Mouse (Mus musculus): ENCODE data around the gene Adamts6. TPM values are rescaled to one million over a fixed set of nuclear protein-coding genes. Genes with fewer than 3 reads are reported as not detected.
A peak's percentile ranks its signal among the peaks of the same experiment; 100 is the strongest.

Gene Adamts6
- total RNA-seq, 2 experiments from 2014 or later: 1.5 to 3.8 TPM

- ATAC-seq (replicated peaks; ENCODE audit: poor library complexity, severe bottlenecking): no peak
Measured at GRCm38 (mm10) chr13:104510766-104511165, 223.1 kb downstream of the Adamts6 start.

- no peak for ATAC-seq (replicated peaks; ENCODE audit: poor library complexity, severe bottlenecking)
Measured at GRCm38 (mm10) chr13:104515054-104515453, 227.4 kb downstream of the Adamts6 start.

GRCm38 (mm10) chr13:104516146-104516545, 228.5 kb downstream of the Adamts6 start:
- no peak for ATAC-seq (replicated peaks; ENCODE audit: poor library complexity, severe bottlenecking)

- ATAC-seq (replicated peaks; ENCODE audit: poor library complexity, severe bottlenecking): no peak
Measured at GRCm38 (mm10) chr13:104516766-104517364, 229.2 kb downstream of the Adamts6 start.

- ATAC-seq (replicated peaks; ENCODE audit: poor library complexity, severe bottlenecking): no peak
Measured at GRCm38 (mm10) chr13:104517638-104518311, 230.1 kb downstream of the Adamts6 start.

GRCm38 (mm10) chr13:104518312-104519005, 230.8 kb downstream of the Adamts6 start:
- no peak for ATAC-seq (replicated peaks; ENCODE audit: poor library complexity, severe bottlenecking)

- no peak for ATAC-seq (replicated peaks; ENCODE audit: poor library complexity, severe bottlenecking)
Measured at GRCm38 (mm10) chr13:104519006-104519695, 231.5 kb downstream of the Adamts6 start.

- no peak for ATAC-seq (replicated peaks; ENCODE audit: poor library complexity, severe bottlenecking)
Measured at GRCm38 (mm10) chr13:104519981-104520380, 232.3 kb downstream of the Adamts6 start.

- ATAC-seq (replicated peaks; ENCODE audit: poor library complexity, severe bottlenecking): no peak
Measured at GRCm38 (mm10) chr13:104520461-104520860, 232.8 kb downstream of the Adamts6 start.

GRCm38 (mm10) chr13:104521532-104521931, 233.9 kb downstream of the Adamts6 start:
- ATAC-seq (replicated peaks; ENCODE audit: poor library complexity, severe bottlenecking): no peak

- no peak for ATAC-seq (replicated peaks; ENCODE audit: poor library complexity, severe bottlenecking)
Measured at GRCm38 (mm10) chr13:104525656-104526055, 238.0 kb downstream of the Adamts6 start.

- no peak for ATAC-seq (replicated peaks; ENCODE audit: poor library complexity, severe bottlenecking)
Measured at GRCm38 (mm10) chr13:104529238-104529637, 241.6 kb downstream of the Adamts6 start.

- ATAC-seq (replicated peaks; ENCODE audit: poor library complexity, severe bottlenecking): no peak
Measured at GRCm38 (mm10) chr13:104531841-104532240, 244.2 kb downstream of the Adamts6 start.

GRCm38 (mm10) chr13:104532723-104533122, 245.1 kb downstream of the Adamts6 start:
- no peak for ATAC-seq (replicated peaks; ENCODE audit: poor library complexity, severe bottlenecking)

- no peak for ATAC-seq (replicated peaks; ENCODE audit: poor library complexity, severe bottlenecking)
Measured at GRCm38 (mm10) chr13:104533806-104534495, 246.3 kb downstream of the Adamts6 start.

GRCm38 (mm10) chr13:104540861-104541398, 253.3 kb downstream of the Adamts6 start:
- peak; percentile 70 for ATAC-seq (replicated peaks; ENCODE audit: poor library complexity, severe bottlenecking)

- peak; percentile 88 for ATAC-seq (replicated peaks; ENCODE audit: poor library complexity, severe bottlenecking)
Measured at GRCm38 (mm10) chr13:104542123-104542758, 254.6 kb downstream of the Adamts6 start.

GRCm38 (mm10) chr13:104542759-104543141, 255.1 kb downstream of the Adamts6 start:
- no peak for ATAC-seq (replicated peaks; ENCODE audit: poor library complexity, severe bottlenecking)

All from granulocyte monocyte progenitor cell, adult 5-6 weeks (primary cell).